Mouse (Mus musculus): ENCODE measurements around the gene Sdf2. TPM values are rescaled to one million over a fixed set of nuclear protein-coding genes. Genes with fewer than 3 reads are reported as not detected.
"Not testable (repeated sequence)": the region's sequence is repeated elsewhere in the genome, so short reads cannot be mapped to it uniquely, and the experiment has no call there.

Sdf2 gene
- total RNA-seq, 2 experiments from 2014 or later, result 65.5 to 71.2 TPM

- peak; percentile 83 to 90 for DNase-seq (ENCODE audit: low spot score in 2 of 2)
These were observed 16.1 kb downstream of the Sdf2 start, which contains the start of gene 2610507B11Rik for GRCm38 (mm10) chr11:78261380-78262352. Gene 2610507B11Rik (plus strand): TSS chr11:78261752.

- peak; percentile 13 to 54 for DNase-seq (ENCODE audit: low spot score in 2 of 2)
These were observed 17.0 kb downstream of the Sdf2 start for GRCm38 (mm10) chr11:78262550-78262949.

GRCm38 (mm10) chr11:78265571-78265970, 20.0 kb downstream of the Sdf2 start:
- DNase-seq (ENCODE audit: low spot score in 2 of 2), result no peak

- DNase-seq (ENCODE audit: low spot score in 2 of 2), result peak; percentile 83 to 90
These were observed 26.4 kb downstream of the Sdf2 start for GRCm38 (mm10) chr11:78271986-78272385.

GRCm38 (mm10) chr11:78275596-78275995, 30.1 kb downstream of the Sdf2 start:
- DNase-seq (ENCODE audit: low spot score in 2 of 2), result no peak

GRCm38 (mm10) chr11:78276169-78276568, 30.6 kb downstream of the Sdf2 start:
- not testable (repeated sequence) for DNase-seq (ENCODE audit: low spot score in 2 of 2)

GRCm38 (mm10) chr11:78278853-78279252, 33.3 kb downstream of the Sdf2 start:
- no peak for DNase-seq (ENCODE audit: low spot score in 2 of 2)

GRCm38 (mm10) chr11:78279586-78279985, 34.0 kb downstream of the Sdf2 start:
- DNase-seq (ENCODE audit: low spot score in 2 of 2), result peak in 1 of 2 experiments; percentile 78

- no peak for DNase-seq (ENCODE audit: low spot score in 2 of 2)
These were observed 43.7 kb downstream of the Sdf2 start for GRCm38 (mm10) chr11:78289146-78289763.

- peak in 1 of 2 experiments; percentile 47 for DNase-seq (ENCODE audit: low spot score in 2 of 2)
These were observed 45.1 kb downstream of the Sdf2 start, which contains the start of gene BC030499 for GRCm38 (mm10) chr11:78290654-78291053. Gene BC030499 (plus strand): TSS chr11:78290841.

- no peak for DNase-seq (ENCODE audit: low spot score in 2 of 2)
These were observed 49.0 kb downstream of the Sdf2 start for GRCm38 (mm10) chr11:78294585-78294984.

- no peak for DNase-seq (ENCODE audit: low spot score in 2 of 2)
These were observed 55.4 kb downstream of the Sdf2 start for GRCm38 (mm10) chr11:78300917-78301316.

- peak; percentile 88 to 95 for DNase-seq (ENCODE audit: low spot score in 2 of 2)
These were observed 56.0 kb downstream of the Sdf2 start, which contains the start of gene Spag5 for GRCm38 (mm10) chr11:78301357-78302084. Gene Spag5 (plus strand): TSS chr11:78301529.

Other genes starting within 250 kb of the Sdf2 start
- 1 to 10 TPM; 5.0 TPM for gene Dhrs13, start 213.5 kb upstream of the Sdf2 start, total RNA-seq (2021)
- gene Flot2, start 207.8 kb upstream of the Sdf2 start, total RNA-seq (2021), result 10 to 100 TPM; 73.6 to 75.9 TPM
- 10 to 100 TPM; 19.2 to 19.7 TPM for gene Eral1, start 165.4 kb upstream of the Sdf2 start, total RNA-seq (2021)
- 10 to 100 TPM; 29.7 to 30.5 TPM for gene Fam222b, start 151.1 kb upstream of the Sdf2 start, total RNA-seq (2021)
- 1 to 10 TPM; 8.3 to 9.8 TPM for gene Traf4, start 80.2 kb upstream of the Sdf2 start, total RNA-seq (2021)
- gene Nek8, start 69.1 kb upstream of the Sdf2 start, total RNA-seq (2021), result 1 to 10 TPM; 2.6 to 4.1 TPM
- 10 to 100 TPM; 16.8 to 17.5 TPM for gene Tlcd1, start 69.0 kb upstream of the Sdf2 start, total RNA-seq (2021)
- gene Rpl23a, start 62.2 kb upstream of the Sdf2 start, total RNA-seq (2021), result 100 to 1,000 TPM; 770 to 803 TPM
- gene Rab34, start 57.3 kb upstream of the Sdf2 start, total RNA-seq (2021), result 10 to 100 TPM; 22.5 to 25.8 TPM
- gene Proca1, start 52.4 kb upstream of the Sdf2 start, total RNA-seq (2021), result 1 to 10 TPM; 3.4 to 4.4 TPM
- gene Supt6, start 241 bp downstream of the Sdf2 start, total RNA-seq (2021), result 100 to 1,000 TPM; 123 to 126 TPM
- gene 2610507B11Rik, start 16.0 kb downstream of the Sdf2 start, total RNA-seq (2021), result 100 to 1,000 TPM; 183 to 188 TPM
- gene BC030499, start 45.1 kb downstream of the Sdf2 start, total RNA-seq (2021), result 1 to 10 TPM; 7.4 TPM
- 1 to 10 TPM; 5.7 to 7.1 TPM for gene Spag5, start 55.8 kb downstream of the Sdf2 start, total RNA-seq (2021)
- 100 to 1,000 TPM; 856 to 892 TPM for gene Aldoc, start 77.2 kb downstream of the Sdf2 start, total RNA-seq (2021)
- gene Pigs, start 82.7 kb downstream of the Sdf2 start, total RNA-seq (2021), result 10 to 100 TPM; 59.0 to 62.0 TPM
- gene Unc119, start 97.7 kb downstream of the Sdf2 start, total RNA-seq (2021), result 10 to 100 TPM; 33.0 to 33.5 TPM
- not detected for gene Foxn1, start 140.8 kb downstream of the Sdf2 start, total RNA-seq (2021)
- gene Slc13a2, start 176.5 kb downstream of the Sdf2 start, total RNA-seq (2021), result not detected
- gene Slc46a1, start 220.0 kb downstream of the Sdf2 start, total RNA-seq (2021), result 10 to 100 TPM; 10.9 to 11.7 TPM